Mouse (Mus musculus) liver, embryonic 14.5 days (tissue): ENCODE measurements around the gene Trim37.

Source experiments
- CTCF ChIP-seq: IDR thresholded peaks from 2 replicates; pipeline ENCODE4 v1.5.1; 2016; ENCODE audit warnings: antibody characterized with exemption, low read depth, control low read depth
- EP300 ChIP-seq: IDR thresholded peaks from 2 replicates; pipeline ENCODE4 v1.6.1; 2016; ENCODE audit warnings: antibody characterized with exemption, low read depth

DNA sequence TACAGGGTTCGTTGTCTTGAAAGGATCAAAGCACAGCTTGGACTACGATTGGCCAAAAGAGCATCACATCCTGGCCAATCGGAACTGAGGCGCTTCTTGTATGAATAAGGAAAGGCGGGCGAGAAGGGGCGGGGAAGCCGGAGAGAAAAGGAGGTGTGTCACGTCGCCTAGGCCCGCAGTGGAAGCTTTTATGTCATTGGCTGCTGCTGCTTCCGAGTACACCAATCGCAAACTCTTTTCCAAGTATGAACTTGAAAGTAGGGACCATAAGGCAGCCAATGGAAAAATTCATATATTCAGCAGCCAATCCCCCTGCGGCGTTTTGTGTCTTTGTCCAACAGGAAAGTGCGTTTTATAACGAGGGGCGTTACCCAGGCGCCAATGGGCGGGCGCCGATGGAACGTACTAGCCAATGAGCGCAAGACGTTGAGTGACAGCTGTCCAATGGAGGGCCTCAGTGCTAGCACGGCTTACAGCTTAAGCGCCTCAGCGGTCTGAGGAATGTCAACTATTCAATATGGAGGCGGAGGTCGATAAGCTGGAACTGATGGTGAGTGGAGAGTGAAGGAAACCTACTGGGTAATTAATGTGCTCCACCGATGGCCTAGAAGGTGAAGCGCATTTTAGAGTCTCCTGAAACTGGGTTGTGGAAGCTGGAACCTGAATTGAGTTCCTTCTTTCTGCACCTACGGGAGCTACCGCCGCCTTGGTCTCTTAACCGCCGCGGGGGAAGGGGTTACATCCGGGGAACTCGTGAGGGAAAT, 17.9 kb upstream of the Trim37 start, which contains the start of gene Ska2:
- TF ChIP-seq CTCF (no peak), EP300 (peak; percentile 81)
